Mouse (Mus musculus) midbrain, embryonic 10.5 days (tissue): ENCODE measurements around the gene Trmt10b. TPM values are rescaled to one million over a fixed set of nuclear protein-coding genes. Genes with fewer than 3 reads are reported as not detected.

Experiments used
- polyA plus RNA-seq: library from polyadenylated mRNA; unstranded; fragments of >200 nt; fragmentation: Nextera tagmentation; extraction: Ambion mirVana; gene quantifications from 2 replicates; pipeline ENCODE4 v1.2.1, GENCODE M21; 2016

Gene Trmt10b
- polyA plus RNA-seq, 1 experiment from 2014 or later, result 20.7 TPM

Other genes starting within 250 kb of the Trmt10b start
- 14.3 and 15.3 TPM in 2 replicates for gene Fbxo10, start 212.5 kb upstream of the Trmt10b start, polyA plus RNA-seq
- gene Tomm5, start 189.0 kb upstream of the Trmt10b start, polyA plus RNA-seq, result 196 and 220 TPM in 2 replicates
- gene Frmpd1, start 112.3 kb upstream of the Trmt10b start, polyA plus RNA-seq, result 0.90 and 1.5 TPM in 2 replicates
- 7.7 and 8.1 TPM in 2 replicates for gene Dcaf10, start 45.0 kb downstream of the Trmt10b start, polyA plus RNA-seq
- gene Exosc3, start 45.6 kb downstream of the Trmt10b start, polyA plus RNA-seq, result 113 and 121 TPM in 2 replicates
- 78.3 and 80.1 TPM in 2 replicates for gene Slc25a51, start 111.6 kb downstream of the Trmt10b start, polyA plus RNA-seq
- gene Shb, start 235.3 kb downstream of the Trmt10b start, polyA plus RNA-seq, result 1.2 and 2.5 TPM in 2 replicates